Mouse (Mus musculus): ENCODE measurements around the gene Nid2.

Gene Nid2

GRCm38 (mm10) chr14:19751025-19751771 lies at the start of gene Nid2:
Gene Nid2, plus strand, starts transcription at chr14:19751265.
- peak; percentile 68 to 82 for DNase-seq (ENCODE audit: low spot score in 2 of 2)

GRCm38 (mm10) chr14:19701546-19701945 lies 49.5 kb upstream of the Nid2 start:
- no peak for DNase-seq (ENCODE audit: low spot score in 2 of 2)

- peak; percentile 60 to 85 for DNase-seq (ENCODE audit: low spot score in 2 of 2)
These were observed 45.4 kb upstream of the Nid2 start for GRCm38 (mm10) chr14:19705649-19706048.

GRCm38 (mm10) chr14:19706454-19706853 lies 44.6 kb upstream of the Nid2 start:
- peak; percentile 56 to 79 for DNase-seq (ENCODE audit: low spot score in 2 of 2)

GRCm38 (mm10) chr14:19706997-19707396 lies 44.1 kb upstream of the Nid2 start:
- no peak for DNase-seq (ENCODE audit: low spot score in 2 of 2)

GRCm38 (mm10) chr14:19707721-19708507 lies 43.2 kb upstream of the Nid2 start:
- DNase-seq (ENCODE audit: low spot score in 2 of 2): no peak

- no peak for DNase-seq (ENCODE audit: low spot score in 2 of 2)
These were observed 41.9 kb upstream of the Nid2 start for GRCm38 (mm10) chr14:19709161-19709560.

- no peak for DNase-seq (ENCODE audit: low spot score in 2 of 2)
These were observed 39.3 kb upstream of the Nid2 start for GRCm38 (mm10) chr14:19711771-19712170.

GRCm38 (mm10) chr14:19713067-19713466 lies 38.0 kb upstream of the Nid2 start:
- DNase-seq (ENCODE audit: low spot score in 2 of 2): no peak

- no peak for DNase-seq (ENCODE audit: low spot score in 2 of 2)
These were observed 32.0 kb upstream of the Nid2 start for GRCm38 (mm10) chr14:19719077-19719476.

- DNase-seq (ENCODE audit: low spot score in 2 of 2): no peak
These were observed 30.9 kb upstream of the Nid2 start for GRCm38 (mm10) chr14:19720044-19720611.

- no peak for DNase-seq (ENCODE audit: low spot score in 2 of 2)
These were observed 22.8 kb upstream of the Nid2 start for GRCm38 (mm10) chr14:19728278-19728677.

- no peak for DNase-seq (ENCODE audit: low spot score in 2 of 2)
These were observed 22.3 kb upstream of the Nid2 start for GRCm38 (mm10) chr14:19728737-19729136.

GRCm38 (mm10) chr14:19732097-19732496 lies 19.0 kb upstream of the Nid2 start:
- no peak for DNase-seq (ENCODE audit: low spot score in 2 of 2)

GRCm38 (mm10) chr14:19733490-19734282 lies 17.4 kb upstream of the Nid2 start:
- no peak for DNase-seq (ENCODE audit: low spot score in 2 of 2)

GRCm38 (mm10) chr14:19735303-19735702 lies 15.8 kb upstream of the Nid2 start:
- no peak for DNase-seq (ENCODE audit: low spot score in 2 of 2)

- no peak for DNase-seq (ENCODE audit: low spot score in 2 of 2)
These were observed 13.5 kb upstream of the Nid2 start for GRCm38 (mm10) chr14:19737568-19737967.

- DNase-seq (ENCODE audit: low spot score in 2 of 2): no peak
These were observed 12.8 kb upstream of the Nid2 start for GRCm38 (mm10) chr14:19738094-19738843.

- no peak for DNase-seq (ENCODE audit: low spot score in 2 of 2)
These were observed 11.5 kb upstream of the Nid2 start for GRCm38 (mm10) chr14:19739416-19740146.

GRCm38 (mm10) chr14:19740147-19740738 lies 10.8 kb upstream of the Nid2 start:
- DNase-seq (ENCODE audit: low spot score in 2 of 2): no peak

All from spleen, postnatal 4 days (tissue).